15 mouse cellular contexts compared by ENCODE assay signal in the genomic region with DNA sequence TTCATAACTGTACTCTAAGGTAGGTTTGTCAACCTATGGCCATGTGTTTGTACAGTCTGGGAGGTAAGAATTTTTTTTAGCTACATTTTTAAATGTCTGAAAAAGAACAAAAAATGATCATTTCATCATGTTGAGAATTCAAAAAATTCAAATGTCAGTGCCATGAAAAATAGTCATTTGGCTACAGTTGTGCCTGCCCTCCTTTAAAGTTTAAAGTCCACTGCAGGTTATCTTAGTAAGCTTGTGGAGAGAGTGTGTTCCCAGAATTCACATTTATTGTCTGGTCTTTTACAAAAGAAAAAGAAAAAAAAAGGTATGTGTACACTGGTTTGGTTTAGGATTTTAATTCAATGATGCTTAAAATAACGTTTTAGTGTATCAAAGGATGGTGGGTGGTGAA.
"Had no signal": no experiment of that assay in that cellular context is flagged by ENCODE, and none has a peak within 500 bp of the region (broad histone marks: within the 10 kb centered on the region; RNA-seq: fewer than 3 reads in every experiment).

No protein-coding gene starts in this region.

- H3K36me3 ChIP-seq: lung, embryonic 15.5 days had no signal

- ATAC-seq: intestine, postnatal 0 days; liver, embryonic 12.5 days; midbrain, embryonic 13.5 days had no signal

- H3K9me3 ChIP-seq: liver, embryonic 12.5 days; liver, embryonic 15.5 days; lung, embryonic 15.5 days; midbrain, embryonic 13.5 days had no signal

- DNase-seq: kidney, adult 8-10 months; kidney, postnatal 36 days; layer of hippocampus, postnatal 36 days; lung, adult 18-20 months; lung, postnatal 10 days; lung, postnatal 36 days; thymus, adult 18-20 months; thymus, postnatal 36 days had no signal

- H3K4me3 ChIP-seq: left cerebral cortex, adult 2 months; liver, embryonic 12.5 days; liver, embryonic 15.5 days; lung, embryonic 15.5 days; midbrain, embryonic 13.5 days had no signal

- H3K9ac ChIP-seq: liver, embryonic 12.5 days; liver, embryonic 15.5 days; lung, embryonic 15.5 days; midbrain, embryonic 13.5 days had no signal

- H3K27me3 ChIP-seq: liver, embryonic 12.5 days; liver, embryonic 15.5 days; lung, embryonic 15.5 days; midbrain, embryonic 13.5 days had no signal

- H3K27ac ChIP-seq: kidney, postnatal 0 days; left cerebral cortex, adult 2 months; liver, embryonic 12.5 days; liver, embryonic 15.5 days; lung, embryonic 15.5 days; midbrain, embryonic 13.5 days had no signal
